ENCODE assay signal across 23 mouse cellular contexts in genomic region chr11:102011510-102011909, GRCm38 (mm10). TPM values are rescaled to one million over a fixed set of nuclear protein-coding genes. Genes with fewer than 3 reads are reported as not detected.
"Had no signal": no experiment of that assay in that cellular context is flagged by ENCODE, and none has a peak within 500 bp of the region (broad histone marks: within the 10 kb centered on the region; RNA-seq: fewer than 3 reads in every experiment).

No protein-coding gene starts in this region.

- H3K9me3 ChIP-seq: neural tube, embryonic 15.5 days; stomach, embryonic 15.5 days had no signal

- H3K9ac ChIP-seq: neural tube, embryonic 15.5 days; stomach, embryonic 15.5 days had no signal

- H3K4me1 ChIP-seq: stomach, embryonic 15.5 days had no signal

- DNase-seq: retina, postnatal 1 day; right cerebral cortex, adult 18-20 months; right cerebral cortex, postnatal 14 days; right cerebral cortex, postnatal 25 days; right cerebral cortex, postnatal 4 days; spleen, adult 18-20 months; thymus, adult 18-20 months; thymus, adult 2 months; thymus, postnatal 14 days; thymus, postnatal 25 days; thymus, postnatal 36 days; thymus, postnatal 4 days had no signal

- H3K27ac ChIP-seq: neural tube, embryonic 15.5 days; stomach, embryonic 15.5 days; stomach, postnatal 0 days had no signal

- H3K27me3 ChIP-seq: neural tube, embryonic 15.5 days; stomach, embryonic 15.5 days had no signal

- H3K4me3 ChIP-seq: neural tube, embryonic 15.5 days; stomach, embryonic 15.5 days had no signal

- H3K4me2 ChIP-seq: neural tube, embryonic 15.5 days; stomach, embryonic 15.5 days had no signal

RNA-seq across cellular contexts. Expression of gene Mpp3, which starts 16.8 kb away (rescaled TPM):
- total RNA-seq: neutrophil, adult 5-6 weeks had no signal

RNA-seq across cellular contexts. Expression of gene Cfap97d1, which starts 27.4 kb away (rescaled TPM):
- total RNA-seq: neutrophil, adult 5-6 weeks had no signal
- polyA plus RNA-seq: neural tube, embryonic 14.5 days; neural tube, embryonic 15.5 days; small intestine, adult 2 months; spleen, adult 2 months; stomach, embryonic 14.5 days; stomach, embryonic 15.5 days; stomach, embryonic 16.5 days; stomach, postnatal 0 days; thymus, adult 2 months; thymus, postnatal 0 days; urinary bladder, adult 2 months had no signal

RNA-seq across cellular contexts. Expression of gene Sost, which starts 44.7 kb away (rescaled TPM):
- total RNA-seq: neutrophil, adult 5-6 weeks had no signal
- polyA plus RNA-seq: neural tube, embryonic 14.5 days; small intestine, adult 2 months; stomach, embryonic 14.5 days; stomach, embryonic 16.5 days had no signal
